Mouse (Mus musculus) heart, embryonic 15.5 days (tissue): Measurements from ENCODE around the gene Fnbp1. TPM values are rescaled to one million over a fixed set of nuclear protein-coding genes. Genes with fewer than 3 reads are reported as not detected.

Experiments used
- ATAC-seq: fragments of 200-750 bp; cut with Nextera tagmentation; replicated peaks from 2 replicates; pipeline ENCODE4 v1.8.0; 2017; ENCODE audit warnings: low read depth, moderate TSS enrichment; ENCODE audit not compliant: insufficient number of reproducible peaks, insufficient read depth, low FRiP score
- H3K27ac ChIP-seq: fragments of 300-500 bp; sonication (generic); 2 replicates; pipeline ENCODE4 v1.5.1; 2015; ENCODE audit warnings: mild to moderate bottlenecking, inconsistent platforms
- H3K27me3 ChIP-seq: fragments of 300-500 bp; sonication (generic); 2 replicates; pipeline ENCODE4 v1.6.1; 2015; ENCODE audit warnings: inconsistent platforms
- H3K36me3 ChIP-seq: fragments of 300-500 bp; sonication (generic); 2 replicates; pipeline ENCODE4 v1.6.1; 2015; ENCODE audit warnings: mild to moderate bottlenecking, inconsistent platforms
- H3K4me1 ChIP-seq: fragments of 300-500 bp; sonication (generic); replicated peaks from 2 replicates; pipeline ENCODE4 v1.6.1; 2015; ENCODE audit warnings: inconsistent platforms
- H3K4me2 ChIP-seq: fragments of 300-500 bp; sonication (generic); 2 replicates; pipeline ENCODE4 v1.6.1; 2015; ENCODE audit warnings: inconsistent platforms, mild to moderate bottlenecking, moderate library complexity
- H3K4me3 ChIP-seq: fragments of 300-500 bp; sonication (generic); 2 replicates; pipeline ENCODE4 v1.5.1; 2015; ENCODE audit warnings: mild to moderate bottlenecking, inconsistent platforms
- H3K9ac ChIP-seq: fragments of 300-500 bp; sonication (generic); 2 replicates; pipeline ENCODE4 v1.6.1; 2015; ENCODE audit warnings: mild to moderate bottlenecking, inconsistent platforms
- H3K9me3 ChIP-seq: fragments of 300-500 bp; sonication (generic); replicated peaks from 2 replicates; pipeline ENCODE4 v1.6.1; 2016; ENCODE audit warnings: inconsistent platforms
- WGBS: fragments of 180-500 bp; shearing (Covaris S2); methylation state at CpG from one replicate; pipeline ENCODE4 v1.1.7; 2015; ENCODE audit warnings: mixed read lengths; 5-methylcytosine and 5-hydroxymethylcytosine counted together
- polyA plus RNA-seq: library from polyadenylated mRNA; unstranded; fragments of >200 nt; fragmentation: Nextera tagmentation; extraction: Ambion mirVana; gene quantifications from 2 replicates; pipeline ENCODE4 v1.2.1, GENCODE M21; 2015

Gene Fnbp1
- polyA plus RNA-seq, 1 experiment from 2014 or later: 16.0 TPM

- Histone ChIP-seq H3K4me2 (no peak overlapping the region), H3K36me3 (peaks cover 15% of the 10 kb centered on the region; the same call in 1 of the 2 replicates), H3K4me3 (no peak overlapping the region), H3K27me3 (no peaks in the 10 kb centered on the region), H3K9ac (no peak overlapping the region), H3K27ac (no peak overlapping the region), H3K4me1 (peaks cover 14% of the 10 kb centered on the region), H3K9me3 (no peaks in the 10 kb centered on the region)
- 90% methylated on average over 5 of the region's 5 CpGs for WGBS
- no peak for ATAC-seq
Measured at GRCm38 (mm10) chr2:31077574-31077973, 64.2 kb downstream of the Fnbp1 start.

GRCm38 (mm10) chr2:31076351-31077140 lies 65.3 kb downstream of the Fnbp1 start:
- no peaks in the 10 kb centered on the region for H3K27me3 ChIP-seq
- WGBS: 91% methylated on average over 16 of the region's 16 CpGs
- H3K4me2 ChIP-seq: no peak overlapping the region
- H3K9me3 ChIP-seq: no peaks in the 10 kb centered on the region
- H3K36me3 ChIP-seq: peaks cover 20% of the 10 kb centered on the region; the same call in 1 of the 2 replicates
- peaks cover 10% of the 10 kb centered on the region for H3K4me1 ChIP-seq
- H3K9ac ChIP-seq: no peak overlapping the region
- H3K27ac ChIP-seq: no peak overlapping the region
- no peak overlapping the region for H3K4me3 ChIP-seq
- ATAC-seq: no peak

DNA sequence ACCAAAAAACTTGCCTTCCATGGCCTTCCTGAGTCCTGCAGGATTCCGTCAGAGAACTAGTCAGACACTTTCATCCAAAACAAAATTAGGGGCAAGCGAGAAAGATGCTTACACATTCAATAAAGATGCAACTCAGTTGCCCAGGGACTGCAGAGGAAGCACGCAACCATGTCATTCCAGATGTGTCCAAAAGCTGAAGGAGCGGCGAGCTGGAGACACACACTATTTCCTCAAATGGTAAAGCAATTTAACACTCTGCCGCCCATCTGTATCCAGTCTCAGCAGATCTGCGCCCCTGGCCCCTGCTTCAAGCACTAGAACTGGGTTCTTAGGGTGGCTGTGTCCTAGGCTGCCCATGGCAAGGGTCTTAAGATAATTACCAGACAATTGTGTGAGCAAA lies 66.0 kb downstream of the Fnbp1 start:
- ATAC-seq: no peak
- Histone ChIP-seq H3K4me1 (peaks cover 3% of the 10 kb centered on the region; the same call in 1 of the 2 replicates), H3K9ac (no peak overlapping the region), H3K27me3 (no peaks in the 10 kb centered on the region), H3K9me3 (no peaks in the 10 kb centered on the region), H3K4me2 (no peak overlapping the region), H3K36me3 (peaks cover 20% of the 10 kb centered on the region; the same call in 1 of the 2 replicates), H3K4me3 (no peak overlapping the region), H3K27ac (no peak overlapping the region)
- WGBS: 91% methylated on average over 7 of the region's 7 CpGs

- Histone ChIP-seq H3K4me1 (no peaks in the 10 kb centered on the region), H3K27me3 (no peaks in the 10 kb centered on the region), H3K27ac (no peak overlapping the region), H3K4me2 (no peak overlapping the region), H3K9me3 (no peaks in the 10 kb centered on the region), H3K36me3 (peaks cover 20% of the 10 kb centered on the region; the same call in 1 of the 2 replicates), H3K9ac (no peak overlapping the region), H3K4me3 (no peak overlapping the region)
- no peak for ATAC-seq
- WGBS: 83% methylated on average over 2 of the region's 2 CpGs
Measured at GRCm38 (mm10) chr2:31075168-31075567, 66.6 kb downstream of the Fnbp1 start.

DNA sequence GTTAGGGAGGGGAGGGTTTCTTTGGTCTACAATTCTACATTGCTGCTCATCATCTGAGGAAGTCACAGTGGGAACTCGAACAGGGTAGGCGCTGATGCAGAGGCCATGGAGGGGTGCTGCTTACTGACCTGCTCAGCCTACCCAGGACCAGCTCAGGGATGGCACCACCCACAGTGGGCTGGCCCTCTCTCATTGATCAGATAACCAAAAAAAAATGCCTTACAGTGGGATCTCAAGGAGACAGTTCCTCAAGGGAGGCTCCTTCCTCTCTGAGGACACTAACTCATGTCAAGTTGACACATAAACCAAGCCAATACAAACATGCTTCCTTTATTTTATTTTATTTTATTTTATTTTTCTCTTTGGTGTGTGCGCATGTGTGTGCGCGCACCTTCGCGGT lies 72.3 kb downstream of the Fnbp1 start:
- Histone ChIP-seq H3K27ac (peak overlapping the region; percentile 72; the same call in 1 of the 2 replicates), H3K9me3 (no peaks in the 10 kb centered on the region), H3K9ac (no peak overlapping the region), H3K27me3 (no peaks in the 10 kb centered on the region), H3K4me2 (no peak overlapping the region), H3K4me1 (peaks cover 21% of the 10 kb centered on the region), H3K36me3 (peaks cover 20% of the 10 kb centered on the region; the same call in 1 of the 2 replicates), H3K4me3 (no peak overlapping the region)
- WGBS: 89% methylated on average over 7 of the region's 7 CpGs
- no peak for ATAC-seq

GRCm38 (mm10) chr2:31069114-31069445 lies 72.7 kb downstream of the Fnbp1 start:
- no peaks in the 10 kb centered on the region for H3K27me3 ChIP-seq
- no peak overlapping the region for H3K4me3 ChIP-seq
- no peaks in the 10 kb centered on the region for H3K9me3 ChIP-seq
- H3K36me3 ChIP-seq: peaks cover 20% of the 10 kb centered on the region; the same call in 1 of the 2 replicates
- H3K4me1 ChIP-seq: peaks cover 21% of the 10 kb centered on the region
- no peak for ATAC-seq
- WGBS: 81% methylated on average over 4 of the region's 4 CpGs
- no peak overlapping the region for H3K9ac ChIP-seq
- H3K4me2 ChIP-seq: no peak overlapping the region
- H3K27ac ChIP-seq: peak overlapping the region; percentile 72

DNA sequence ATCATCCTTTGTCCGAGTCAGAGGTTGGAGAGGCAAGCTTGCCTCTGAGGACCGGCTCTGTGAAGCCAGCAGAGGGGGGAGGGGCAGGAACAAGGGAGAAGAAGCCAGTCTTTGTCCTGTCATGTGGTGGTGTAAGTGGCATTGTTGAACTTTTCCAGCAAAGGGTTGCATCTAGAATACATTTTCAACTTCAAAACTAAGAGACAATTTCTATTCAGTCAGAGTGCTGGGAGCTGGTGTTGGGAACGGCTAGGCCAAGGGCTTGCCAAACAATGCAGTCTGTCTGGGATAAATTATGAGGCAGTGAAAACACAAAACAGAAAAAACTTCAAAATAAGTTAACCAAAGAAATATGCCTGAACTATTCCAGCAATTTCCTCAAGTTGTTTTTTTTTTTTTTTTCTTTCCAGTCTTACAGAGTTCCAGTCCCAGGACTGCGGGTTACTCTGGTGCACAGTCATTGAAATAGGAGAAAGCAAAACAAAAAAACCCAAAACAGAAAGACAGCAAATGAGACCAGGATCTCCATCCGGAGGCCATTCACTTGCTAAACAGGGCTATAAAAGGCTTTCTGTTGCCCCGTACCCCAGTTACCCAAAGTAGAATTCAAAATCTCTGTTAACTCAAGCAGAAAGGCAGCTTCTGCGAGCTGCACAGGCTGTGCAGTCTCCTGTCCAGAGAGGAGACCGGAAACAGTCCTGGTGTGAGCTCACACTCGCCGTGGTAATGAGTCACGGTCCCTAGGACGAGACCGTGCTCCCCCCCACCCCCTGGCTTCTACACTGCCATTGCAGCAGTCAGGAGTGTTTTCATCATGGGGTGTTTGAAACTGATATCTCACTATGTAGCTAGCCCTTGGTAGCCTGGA lies 73.3 kb downstream of the Fnbp1 start:
- Histone ChIP-seq H3K9ac (no peak overlapping the region), H3K36me3 (peaks cover 20% of the 10 kb centered on the region; the same call in 1 of the 2 replicates), H3K27ac (peak overlapping the region; percentile 72), H3K4me3 (no peak overlapping the region), H3K4me1 (peaks cover 21% of the 10 kb centered on the region), H3K27me3 (no peaks in the 10 kb centered on the region), H3K9me3 (no peaks in the 10 kb centered on the region), H3K4me2 (no peak overlapping the region)
- WGBS: 47% methylated on average over 13 of the region's 13 CpGs
- ATAC-seq: no peak

DNA sequence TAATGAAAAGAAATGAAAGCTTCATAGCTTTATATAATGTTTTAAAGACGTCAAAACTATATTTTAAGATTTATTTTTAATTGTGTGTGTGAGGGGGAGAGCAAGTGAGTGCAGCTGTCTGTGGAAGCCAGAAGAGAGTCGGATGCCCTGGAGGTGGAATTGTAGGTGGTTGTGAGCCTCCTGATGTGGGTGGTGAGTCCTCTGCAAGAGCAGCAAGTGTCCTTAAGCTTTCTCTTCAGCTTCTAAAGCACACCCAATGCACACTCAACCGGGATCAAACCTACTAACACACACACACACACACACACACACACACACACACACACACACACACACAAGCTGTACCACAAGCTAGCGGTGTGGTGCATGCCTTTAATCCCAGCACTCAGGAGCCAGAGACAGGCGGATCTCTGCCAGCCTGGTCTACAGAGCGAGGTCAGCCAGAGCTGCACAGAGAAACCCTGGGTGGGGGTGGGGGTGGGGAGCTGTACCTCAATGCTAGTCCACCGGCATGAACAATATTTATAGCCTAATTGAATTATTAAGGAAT lies 74.0 kb downstream of the Fnbp1 start:
- Histone ChIP-seq H3K9ac (no peak overlapping the region), H3K36me3 (peaks cover 19% of the 10 kb centered on the region; the same call in 1 of the 2 replicates), H3K9me3 (no peaks in the 10 kb centered on the region), H3K27me3 (no peaks in the 10 kb centered on the region), H3K4me1 (peaks cover 21% of the 10 kb centered on the region), H3K4me3 (no peak overlapping the region), H3K27ac (peak overlapping the region; percentile 72; the same call in 1 of the 2 replicates), H3K4me2 (no peak overlapping the region)
- 63% methylated on average over 7 of the region's 7 CpGs for WGBS
- ATAC-seq: no peak

- Histone ChIP-seq H3K4me1 (peaks cover 21% of the 10 kb centered on the region), H3K27ac (no peak overlapping the region), H3K36me3 (peaks cover 13% of the 10 kb centered on the region; the same call in 1 of the 2 replicates), H3K4me3 (no peak overlapping the region), H3K27me3 (no peaks in the 10 kb centered on the region), H3K9me3 (no peaks in the 10 kb centered on the region), H3K4me2 (no peak overlapping the region), H3K9ac (no peak overlapping the region)
- WGBS: 79% methylated on average over 13 of the region's 13 CpGs
- no peak for ATAC-seq
Measured at GRCm38 (mm10) chr2:31067059-31067595, 74.7 kb downstream of the Fnbp1 start.

DNA sequence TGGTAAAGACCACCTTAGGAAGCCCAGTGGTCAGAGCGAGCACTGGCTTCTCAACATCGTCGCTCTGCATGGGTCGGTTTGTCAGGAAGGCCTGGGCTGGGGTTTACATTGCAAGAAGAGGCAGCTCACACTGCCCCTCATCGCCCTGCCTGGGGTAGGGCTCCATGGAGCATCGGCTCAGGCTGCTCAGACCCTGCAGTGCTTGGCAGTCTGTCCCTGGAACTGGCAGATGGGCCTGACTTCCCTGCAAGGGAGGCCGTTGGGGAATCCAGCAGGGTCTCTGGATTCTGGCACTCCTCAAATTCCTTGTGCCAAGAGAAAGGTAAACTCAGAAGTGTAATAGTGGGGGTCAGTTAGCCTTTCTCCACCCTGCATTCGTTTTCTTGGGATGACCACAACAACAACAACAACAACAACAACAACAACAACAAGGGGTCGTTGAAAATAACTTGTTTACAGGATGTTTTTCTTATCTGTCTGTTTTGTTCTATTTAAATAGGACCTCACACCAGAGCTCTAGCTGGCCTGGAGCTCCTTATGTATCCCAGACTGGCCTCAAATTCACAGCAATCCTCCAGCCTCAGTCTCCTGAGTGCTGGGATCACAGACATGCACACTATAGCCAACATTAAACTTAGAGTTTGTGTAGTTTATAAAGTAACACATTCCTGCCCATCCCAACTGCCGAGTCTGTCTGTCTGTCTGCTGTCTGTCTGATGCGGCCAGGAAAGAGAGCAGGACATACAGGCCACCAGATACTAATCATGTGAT lies 75.6 kb downstream of the Fnbp1 start:
- Histone ChIP-seq H3K4me3 (no peak overlapping the region), H3K27me3 (no peaks in the 10 kb centered on the region), H3K9me3 (no peaks in the 10 kb centered on the region), H3K9ac (no peak overlapping the region), H3K27ac (no peak overlapping the region), H3K36me3 (peaks cover 11% of the 10 kb centered on the region; the same call in 1 of the 2 replicates), H3K4me2 (no peak overlapping the region), H3K4me1 (peaks cover 21% of the 10 kb centered on the region)
- no peak for ATAC-seq
- WGBS: 76% methylated on average over 11 of the region's 11 CpGs
